Mouse (Mus musculus): ENCODE measurements around the gene Pitpna. TPM values are rescaled to one million over a fixed set of nuclear protein-coding genes. Genes with fewer than 3 reads are reported as not detected.

Gene Pitpna
- polyA plus RNA-seq, 1 experiment from 2014 or later = 80.6 TPM

DNA sequence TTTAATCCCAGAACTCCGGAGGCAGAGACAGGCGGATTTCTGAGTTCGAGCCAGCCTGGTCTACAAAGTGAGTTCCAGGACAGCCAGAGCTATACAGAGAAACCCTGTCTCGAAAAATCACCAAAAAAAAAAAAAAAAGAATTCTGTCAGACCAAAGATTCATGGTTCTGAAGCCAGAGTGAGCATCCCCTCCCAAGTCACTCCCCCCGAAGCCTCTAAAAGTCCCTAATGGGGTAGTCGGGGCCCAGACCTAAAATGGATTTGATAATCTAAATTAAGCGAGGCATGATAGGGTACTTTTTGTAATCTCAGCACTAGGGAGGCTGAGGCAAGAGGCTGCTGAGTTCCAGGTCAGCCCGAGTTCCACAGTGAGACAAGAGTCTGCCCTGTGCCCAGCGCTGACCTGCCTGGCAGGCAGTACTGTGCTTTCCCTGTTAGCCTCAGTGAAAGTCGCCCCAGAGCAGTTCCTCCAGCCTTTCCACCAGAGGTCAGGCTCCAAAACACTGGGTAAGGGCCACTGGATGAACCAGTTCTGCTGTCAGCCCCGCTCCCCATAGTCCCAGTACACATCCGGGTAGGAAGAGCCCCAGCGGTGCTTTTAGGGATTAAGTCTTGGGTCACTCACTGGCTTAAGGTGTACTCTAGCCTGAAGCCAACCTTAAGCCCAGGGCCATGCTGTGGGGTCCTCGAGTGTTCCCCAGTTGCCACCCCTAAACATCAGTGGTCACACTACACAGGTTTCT is 65.2 kb downstream of the Pitpna start:
- DNase-seq (ENCODE audit: low spot score) = peak; percentile 31
- 0 out of 2 replicates have a peak, but pooled peaks cover 2% of the 10 kb centered on the region for H3K36me3 ChIP-seq

DNA sequence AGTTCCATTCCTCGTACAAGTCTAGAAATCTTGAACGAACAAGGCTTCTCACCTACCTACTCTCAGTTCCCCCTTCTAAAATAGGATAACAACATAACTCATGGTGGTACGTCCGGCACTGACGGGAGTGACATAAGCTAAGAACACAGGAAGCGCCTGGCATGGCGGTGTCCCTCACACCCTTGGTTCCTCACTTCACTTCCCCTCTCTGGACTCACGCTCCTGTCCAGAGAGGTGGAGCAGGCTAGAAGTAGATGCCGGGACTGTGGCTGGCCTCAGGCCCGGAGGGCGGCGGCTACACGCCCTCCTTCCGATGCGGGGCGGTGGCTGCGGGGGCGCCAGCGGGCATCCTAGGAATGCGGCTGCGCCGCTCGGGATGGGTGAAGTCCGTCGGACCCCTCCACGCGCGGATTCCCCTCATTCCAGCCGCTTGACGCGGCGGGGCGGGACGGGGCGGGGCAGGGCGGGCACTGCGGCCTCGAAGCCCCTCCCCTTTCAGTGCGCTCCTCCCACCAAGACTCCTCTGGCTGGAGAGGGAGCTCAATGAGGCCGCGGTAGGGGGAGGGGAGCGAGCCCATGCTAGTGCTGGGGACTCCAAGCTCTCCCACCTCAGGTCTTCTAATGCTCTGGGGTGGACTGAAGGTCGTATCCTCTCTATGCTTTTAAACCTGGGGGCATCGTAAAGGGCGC is 66.0 kb downstream of the Pitpna start:
- Histone ChIP-seq H3K4me1 (replicated peaks) (peaks cover 76% of the 10 kb centered on the region), H3K9me3 (no peaks in the 10 kb centered on the region), H3K27ac (peak overlapping the region; percentile 84), H3K4me3 (peak overlapping the region; percentile 77), H3K36me3 (peaks cover 7% of the 10 kb centered on the region; the same call in 1 of the 2 replicates), H3K27me3 (ENCODE audit: insufficient read depth, poor library complexity, severe bottlenecking) (peaks cover 53% of the 10 kb centered on the region)
- WGBS = under 1% methylated on average over 45 of the region's 45 CpGs
- DNase-seq (ENCODE audit: low spot score) = peak; percentile 90

More for the DNA sequence above, 65.2 kb downstream of the Pitpna start:
- H3K27me3 ChIP-seq (ENCODE audit: insufficient read depth, poor library complexity, severe bottlenecking) = peaks cover 53% of the 10 kb centered on the region
- H3K4me3 ChIP-seq = peak overlapping the region; percentile 77
- H3K4me1 ChIP-seq (replicated peaks) = peaks cover 76% of the 10 kb centered on the region
- WGBS = 26% methylated on average over 14 of the region's 14 CpGs
- H3K9me3 ChIP-seq = no peaks in the 10 kb centered on the region
- peak overlapping the region; percentile 45 for H3K27ac ChIP-seq

DNA sequence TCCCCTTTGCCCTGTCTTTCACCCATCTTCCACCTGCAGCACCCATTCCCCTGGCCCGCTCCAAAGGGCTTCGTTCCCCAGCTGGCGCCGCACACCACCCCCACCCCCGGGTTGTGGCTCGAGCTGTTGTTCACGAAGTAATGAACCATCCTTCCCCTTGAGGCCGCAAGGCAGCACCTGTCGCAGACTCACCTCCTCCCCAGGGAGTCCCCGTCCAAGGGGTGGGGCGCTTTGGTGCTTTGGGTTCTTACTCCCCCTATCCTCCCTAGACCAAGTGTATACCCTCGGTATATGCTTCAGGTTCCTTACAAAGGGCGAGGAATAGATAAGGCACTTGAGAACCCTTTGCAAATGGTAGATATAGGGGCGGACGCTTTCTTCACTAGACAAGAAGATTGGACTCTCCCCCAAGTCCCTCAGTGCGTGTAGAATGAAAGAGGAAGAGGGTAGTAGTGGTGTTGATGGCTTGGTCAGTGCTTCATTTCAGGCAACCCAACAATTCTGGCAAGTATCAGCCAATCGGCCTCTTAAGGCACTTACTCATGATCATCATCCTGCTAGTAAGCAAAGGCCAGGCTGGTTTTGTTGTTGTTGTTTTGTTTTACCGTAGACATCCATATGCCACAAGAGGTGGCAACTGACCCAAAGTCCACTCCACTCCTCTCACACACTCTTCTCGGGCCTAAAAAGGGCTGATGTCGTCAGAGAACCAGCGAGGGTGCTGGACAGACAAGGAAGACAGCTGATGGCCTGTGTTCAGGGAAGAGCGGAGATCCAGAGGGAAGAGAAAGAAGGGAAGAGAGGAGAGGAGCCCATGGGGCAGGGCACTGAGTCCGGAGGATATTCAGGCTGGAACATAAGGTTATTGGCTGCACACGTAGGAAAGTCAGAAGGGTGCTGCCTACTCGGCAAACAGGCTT is 66.8 kb downstream of the Pitpna start:
- Histone ChIP-seq H3K27me3 (ENCODE audit: insufficient read depth, poor library complexity, severe bottlenecking) (peaks cover 53% of the 10 kb centered on the region), H3K4me3 (peak overlapping the region; percentile 77), H3K4me1 (replicated peaks) (peaks cover 72% of the 10 kb centered on the region), H3K9me3 (no peaks in the 10 kb centered on the region), H3K36me3 (peaks cover 9% of the 10 kb centered on the region), H3K27ac (peak overlapping the region; percentile 84)
- WGBS = 37% methylated on average over 25 of the region's 25 CpGs
- peak; percentile 12 for DNase-seq (ENCODE audit: low spot score)

DNA sequence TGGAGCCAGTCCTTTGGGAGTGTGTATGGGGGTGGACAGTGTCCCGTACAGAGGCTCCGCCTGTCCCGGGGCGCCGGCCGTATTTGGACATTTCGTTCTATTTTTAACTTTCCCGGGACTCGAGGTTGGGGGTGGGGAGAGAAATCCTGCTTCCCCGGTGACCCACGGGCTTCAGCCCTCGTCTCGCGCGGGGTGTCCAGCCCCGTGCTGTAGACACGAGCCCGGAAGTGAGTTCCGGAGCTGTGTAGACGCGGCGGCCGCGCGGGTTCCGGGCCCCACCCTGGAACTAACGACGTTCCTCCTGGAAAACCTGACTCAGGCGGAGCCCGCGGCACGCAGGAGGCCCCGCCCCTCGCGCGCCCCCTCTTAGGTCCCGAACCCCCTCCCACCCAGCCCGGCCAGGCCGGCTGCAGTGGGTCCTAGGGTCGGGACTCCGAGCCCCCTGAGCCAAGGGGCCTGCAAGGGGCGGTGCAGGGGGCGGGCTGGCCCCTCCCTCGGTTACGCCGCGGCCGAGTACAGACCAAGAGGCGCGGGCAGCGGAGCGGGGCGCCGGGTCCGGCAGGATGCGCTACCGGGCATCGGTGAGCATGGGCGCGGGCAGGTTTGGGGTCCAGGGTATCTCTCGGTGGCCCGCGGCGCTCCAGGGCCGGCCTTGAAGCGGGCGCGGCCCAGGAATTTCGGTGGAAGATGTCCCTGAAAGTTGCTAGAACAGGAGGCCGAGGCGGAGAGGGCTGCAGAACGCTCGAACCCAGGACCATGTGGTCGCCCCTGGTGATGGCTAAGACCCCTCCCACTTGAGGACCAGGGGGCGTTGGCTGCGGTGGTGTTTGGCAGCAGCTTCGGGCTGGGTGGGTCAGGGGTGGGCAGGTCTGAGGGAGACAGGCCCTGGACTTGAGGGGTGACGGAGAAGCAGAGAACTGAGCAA is 68.0 kb downstream of the Pitpna start:
- 2% methylated on average over 78 of the region's 78 CpGs for WGBS
- H3K4me3 ChIP-seq = peak overlapping the region; percentile 77
- H3K4me1 ChIP-seq (replicated peaks) = peaks cover 63% of the 10 kb centered on the region
- peak; percentile 65 for DNase-seq (ENCODE audit: low spot score)
- H3K36me3 ChIP-seq = peaks cover 20% of the 10 kb centered on the region
- H3K9me3 ChIP-seq = no peaks in the 10 kb centered on the region
- peak overlapping the region; percentile 90 for H3K27ac ChIP-seq
- peaks cover 53% of the 10 kb centered on the region for H3K27me3 ChIP-seq (ENCODE audit: insufficient read depth, poor library complexity, severe bottlenecking)

- no peak for DNase-seq (ENCODE audit: low spot score)
- Histone ChIP-seq H3K27ac (peak overlapping the region; percentile 90; the same call in 1 of the 2 replicates), H3K4me1 (replicated peaks) (peaks cover 53% of the 10 kb centered on the region), H3K4me3 (peak overlapping the region; percentile 77), H3K9me3 (no peaks in the 10 kb centered on the region), H3K27me3 (ENCODE audit: insufficient read depth, poor library complexity, severe bottlenecking) (peaks cover 52% of the 10 kb centered on the region), H3K36me3 (peaks cover 31% of the 10 kb centered on the region)
- 65% methylated on average over 19 of the region's 20 CpGs for WGBS
Observed at GRCm38 (mm10) chr11:75656621-75657590, 69.0 kb downstream of the Pitpna start.

- Histone ChIP-seq H3K27me3 (ENCODE audit: insufficient read depth, poor library complexity, severe bottlenecking) (peaks cover 43% of the 10 kb centered on the region), H3K9me3 (no peaks in the 10 kb centered on the region), H3K4me3 (no peak overlapping the region), H3K27ac (no peak overlapping the region), H3K36me3 (peaks cover 40% of the 10 kb centered on the region), H3K4me1 (replicated peaks) (peaks cover 45% of the 10 kb centered on the region)
- no peak for DNase-seq (ENCODE audit: low spot score)
Observed at GRCm38 (mm10) chr11:75657841-75658240, 69.9 kb downstream of the Pitpna start.

DNA sequence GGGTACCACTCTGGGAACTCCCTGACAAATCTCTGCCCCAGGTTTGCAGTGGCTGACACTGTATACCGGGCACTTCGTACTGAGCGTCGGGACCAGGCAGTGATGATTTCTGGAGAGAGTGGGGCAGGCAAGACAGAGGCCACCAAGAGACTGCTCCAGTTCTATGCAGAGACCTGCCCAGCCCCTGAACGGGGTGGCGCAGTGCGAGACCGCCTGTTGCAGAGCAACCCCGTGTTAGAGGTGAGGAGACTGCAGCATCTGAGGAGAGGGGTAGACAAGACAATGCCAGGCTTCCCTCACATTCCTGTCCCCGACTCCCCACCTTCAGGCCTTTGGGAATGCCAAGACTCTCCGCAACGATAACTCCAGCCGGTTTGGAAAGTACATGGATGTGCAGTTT is 70.4 kb downstream of the Pitpna start:
- H3K27me3 ChIP-seq (ENCODE audit: insufficient read depth, poor library complexity, severe bottlenecking) = peaks cover 38% of the 10 kb centered on the region
- 94% methylated on average over 13 of the region's 13 CpGs for WGBS
- no peak for DNase-seq (ENCODE audit: low spot score)
- no peak overlapping the region for H3K27ac ChIP-seq
- no peaks in the 10 kb centered on the region for H3K9me3 ChIP-seq
- H3K4me1 ChIP-seq (replicated peaks) = peaks cover 42% of the 10 kb centered on the region
- H3K4me3 ChIP-seq = no peak overlapping the region
- H3K36me3 ChIP-seq = peaks cover 40% of the 10 kb centered on the region

DNA sequence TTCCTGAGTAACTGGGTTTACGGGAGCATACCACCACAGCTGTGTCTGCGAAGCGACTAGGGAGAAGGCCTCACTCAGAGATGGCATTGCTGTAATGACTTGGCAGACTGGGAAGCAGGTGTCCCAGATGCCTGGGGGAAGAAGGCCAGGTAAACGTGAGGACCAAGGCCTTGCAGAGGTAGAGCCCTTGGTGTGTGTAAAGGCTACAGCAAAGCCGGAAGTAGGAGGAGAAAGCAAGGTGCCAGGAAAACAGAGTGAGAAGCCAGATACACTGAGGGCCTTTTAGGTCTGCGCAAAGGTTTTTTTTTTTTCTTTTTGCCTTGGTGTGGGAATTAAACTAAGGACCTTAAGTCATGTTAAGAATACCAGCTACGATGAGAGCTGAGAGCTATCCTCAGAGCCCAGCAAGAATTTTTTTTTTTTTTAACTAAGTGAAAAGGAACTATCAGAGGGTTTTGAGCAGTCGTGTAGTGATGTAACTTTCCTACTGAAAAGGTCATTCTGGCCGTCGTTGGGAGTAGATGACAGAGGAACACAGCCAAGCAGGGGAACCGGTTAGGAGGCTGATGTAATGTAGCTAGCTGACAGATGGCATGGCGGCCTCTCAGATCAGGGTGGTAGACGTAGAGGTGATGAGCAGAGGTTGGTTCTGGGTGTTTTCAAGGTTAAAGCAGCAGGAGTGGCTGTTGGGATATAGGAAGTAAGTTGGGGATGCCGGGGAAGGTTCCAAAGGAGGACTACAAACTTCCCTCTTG is 71.3 kb downstream of the Pitpna start:
- no peak overlapping the region for H3K27ac ChIP-seq
- peaks cover 40% of the 10 kb centered on the region for H3K36me3 ChIP-seq
- peaks cover 30% of the 10 kb centered on the region for H3K27me3 ChIP-seq (ENCODE audit: insufficient read depth, poor library complexity, severe bottlenecking)
- DNase-seq (ENCODE audit: low spot score) = no peak
- H3K4me3 ChIP-seq = no peak overlapping the region
- peaks cover 33% of the 10 kb centered on the region for H3K4me1 ChIP-seq (replicated peaks)
- H3K9me3 ChIP-seq = no peaks in the 10 kb centered on the region
- 86% methylated on average over 14 of the region's 14 CpGs for WGBS

GRCm38 (mm10) chr11:75660081-75660590 is 72.2 kb downstream of the Pitpna start:
- DNase-seq (ENCODE audit: low spot score) = no peak
- no peaks in the 10 kb centered on the region for H3K9me3 ChIP-seq
- WGBS = 92% methylated on average over 12 of the region's 12 CpGs
- peaks cover 21% of the 10 kb centered on the region for H3K27me3 ChIP-seq (ENCODE audit: insufficient read depth, poor library complexity, severe bottlenecking)
- no peak overlapping the region for H3K27ac ChIP-seq
- H3K36me3 ChIP-seq = peaks cover 41% of the 10 kb centered on the region
- peaks cover 24% of the 10 kb centered on the region for H3K4me1 ChIP-seq (replicated peaks)
- H3K4me3 ChIP-seq = no peak overlapping the region

DNA sequence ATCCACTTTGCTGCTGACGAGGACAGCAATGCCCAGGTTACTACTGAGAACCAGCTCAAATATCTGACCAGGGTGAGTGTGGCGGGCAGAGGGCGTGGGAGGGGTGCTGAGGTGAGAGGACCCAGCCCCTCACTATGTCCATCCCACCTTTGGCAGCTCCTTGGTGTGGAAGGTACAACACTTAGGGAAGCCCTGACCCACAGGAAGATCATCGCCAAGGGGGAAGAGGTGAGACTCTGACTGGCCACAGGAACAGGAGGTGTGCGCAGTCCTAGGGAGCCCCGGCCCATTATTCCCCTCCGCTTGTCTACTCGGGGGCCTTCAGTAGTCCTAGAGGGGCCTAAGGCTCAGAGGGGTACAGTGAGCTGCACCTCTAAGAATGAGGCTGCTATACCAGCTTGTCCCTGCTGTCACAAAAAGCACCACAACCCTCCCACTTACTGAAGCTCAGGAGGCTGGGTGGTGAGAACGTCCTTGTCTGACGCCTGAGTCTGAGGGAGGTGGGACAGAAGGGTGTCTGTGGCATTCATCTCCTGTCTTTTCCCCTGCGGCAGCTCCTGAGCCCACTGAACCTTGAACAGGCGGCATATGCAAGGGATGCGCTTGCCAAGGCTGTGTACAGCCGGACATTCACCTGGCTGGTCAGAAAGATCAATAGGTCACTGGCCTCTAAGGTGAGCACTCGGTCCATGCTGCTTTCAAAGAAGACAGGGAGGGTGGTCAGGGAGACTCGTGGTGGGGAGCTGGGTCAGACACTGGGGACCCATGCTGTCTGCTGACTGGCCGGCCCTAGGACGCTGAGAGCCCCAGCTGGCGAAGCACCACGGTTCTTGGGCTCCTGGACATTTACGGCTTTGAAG is 73.3 kb downstream of the Pitpna start:
- Histone ChIP-seq H3K4me3 (no peak overlapping the region), H3K27ac (no peak overlapping the region), H3K27me3 (ENCODE audit: insufficient read depth, poor library complexity, severe bottlenecking) (peaks cover 15% of the 10 kb centered on the region), H3K4me1 (replicated peaks) (peaks cover 14% of the 10 kb centered on the region), H3K36me3 (peaks cover 52% of the 10 kb centered on the region), H3K9me3 (no peaks in the 10 kb centered on the region)
- no peak for DNase-seq (ENCODE audit: low spot score)
- 88% methylated on average over 21 of the region's 21 CpGs for WGBS

All from hindbrain, embryonic 10.5 days (tissue).